Mouse (Mus musculus) heart, adult 2 months (tissue): ENCODE measurements at regions not wholly inside any gene's neighbourhood (a gene's known extent, or its start where the extent isn't known, plus 50 kb on each side); places are given as distances from the start of the nearest gene placed in this dataset.

Experiments
- CTCF ChIP-seq: fragments of 200-600 bp; IDR thresholded peaks from 2 replicates; pipeline ENCODE4 v1.8.1; 2022; ENCODE audit warnings: antibody characterized with exemption, mild to moderate bottlenecking, moderate library complexity
- POLR2A ChIP-seq: fragments of 200-500 bp; IDR thresholded peaks from 2 replicates; pipeline ENCODE4 v1.6.1; 2011; ENCODE audit warnings: mild to moderate bottlenecking, low read depth, low read length, control low read depth; ENCODE audit not compliant: insufficient read depth

GRCm38 (mm10) chr3:115497420-115497819 is 217.5 kb downstream of the S1pr1 start:
- TF ChIP-seq POLR2A (no peak), CTCF (no peak)
